Mouse (Mus musculus): ENCODE data around the gene Icam5. TPM values are rescaled to one million over a fixed set of nuclear protein-coding genes. Genes with fewer than 3 reads are reported as not detected.

Gene Icam5
- polyA plus RNA-seq, 1 experiment = 1.2 TPM

DNA sequence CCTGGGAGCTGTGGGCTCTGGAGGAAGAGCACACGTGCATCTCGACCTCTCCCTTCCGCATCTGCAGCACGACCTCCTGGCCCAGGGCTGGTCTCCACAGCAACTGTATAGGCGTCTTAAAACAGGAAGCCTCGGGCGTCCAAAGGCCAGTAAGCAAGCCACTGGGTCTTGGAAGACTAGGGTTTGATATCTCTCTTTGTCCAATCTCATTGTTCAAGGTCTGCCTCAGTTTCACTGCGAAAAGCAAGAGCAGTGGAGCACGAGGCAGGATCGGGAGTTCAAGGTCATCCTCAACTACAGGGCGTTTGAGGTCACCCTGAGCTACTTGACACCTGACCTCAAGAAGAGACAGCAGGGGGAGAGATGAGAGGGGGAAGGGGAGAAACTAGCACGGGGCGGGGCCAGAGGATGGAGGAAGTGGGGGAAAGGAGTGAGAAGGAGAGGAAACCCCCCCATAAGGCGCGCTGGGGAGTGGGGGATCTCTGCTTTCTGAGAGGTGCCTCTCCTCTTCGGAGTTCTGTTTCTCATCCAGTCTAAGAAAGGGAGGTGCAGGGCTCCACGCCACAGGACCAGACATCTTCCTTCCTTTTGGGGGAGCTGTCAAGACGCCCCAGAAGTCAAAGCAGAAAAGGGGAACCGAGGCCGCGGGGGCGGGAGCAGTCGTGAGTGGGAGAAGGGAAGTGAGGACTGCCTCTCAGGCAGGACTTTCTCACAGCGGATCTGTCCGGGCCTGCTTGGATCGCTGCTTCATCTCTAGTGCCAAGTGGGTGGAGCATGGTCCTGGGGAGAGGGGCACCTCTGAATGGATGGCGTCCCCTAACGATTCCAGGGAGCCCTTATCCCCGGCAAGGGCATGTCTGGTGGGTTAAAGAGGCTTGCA, 16.9 kb upstream of the Icam5 start:
- DNase-seq (ENCODE audit: low spot score) = no peak

- DNase-seq (ENCODE audit: low spot score) = no peak
Measured at GRCm38 (mm10) chr9:21015571-21016130, 16.2 kb upstream of the Icam5 start, which contains the start of gene Icam1. TSS of gene Icam1 (plus strand) at chr9:21015985.

- DNase-seq (ENCODE audit: low spot score) = no peak
Measured at GRCm38 (mm10) chr9:21016331-21017176, 15.3 kb upstream of the Icam5 start.

DNA sequence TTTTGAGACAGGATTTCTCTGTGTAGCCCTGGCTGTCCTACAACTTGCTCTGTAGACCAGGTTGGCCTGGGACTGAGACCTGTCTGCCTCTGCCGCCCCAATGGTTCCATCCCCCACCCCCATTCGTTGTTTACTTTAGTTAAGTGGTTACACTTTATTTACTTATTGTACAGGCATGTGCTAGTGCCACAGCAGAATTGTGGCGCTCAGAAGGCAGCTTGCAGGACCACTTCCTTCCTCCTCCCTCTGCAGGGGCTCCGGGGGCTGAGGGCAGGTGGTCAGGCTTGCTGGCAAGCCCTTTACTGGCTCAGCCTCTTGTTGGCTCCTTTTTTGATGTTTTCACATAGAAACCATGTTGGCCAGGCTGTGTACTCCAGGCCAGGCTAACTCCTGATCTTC, 14.7 kb upstream of the Icam5 start:
- DNase-seq (ENCODE audit: low spot score) = no peak

- DNase-seq (ENCODE audit: low spot score) = no peak
Measured at GRCm38 (mm10) chr9:21018600-21018999, 13.3 kb upstream of the Icam5 start.

- no peak for DNase-seq (ENCODE audit: low spot score)
Measured at GRCm38 (mm10) chr9:21021363-21021762, 10.5 kb upstream of the Icam5 start.

DNA sequence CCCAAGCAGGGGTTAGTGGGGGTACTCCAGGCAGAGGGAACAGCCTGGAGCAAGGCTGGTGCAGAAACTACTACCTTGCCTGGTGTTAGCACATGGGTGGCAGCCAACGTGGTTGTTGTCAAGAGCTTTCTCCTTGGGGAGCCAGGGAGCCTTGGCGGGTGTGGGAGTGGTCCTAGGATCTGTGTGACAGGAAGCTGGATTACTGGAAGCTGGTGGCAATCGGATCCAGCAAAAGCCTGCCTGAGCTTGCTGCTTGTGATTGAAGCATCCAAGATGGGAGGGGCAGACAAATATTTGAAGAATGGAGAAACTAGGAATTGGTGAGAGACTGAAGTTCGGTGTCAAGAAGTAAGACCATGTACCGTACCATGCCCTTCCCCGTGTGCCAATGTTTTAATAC, 9.6 kb upstream of the Icam5 start:
- no peak for DNase-seq (ENCODE audit: low spot score)

DNA sequence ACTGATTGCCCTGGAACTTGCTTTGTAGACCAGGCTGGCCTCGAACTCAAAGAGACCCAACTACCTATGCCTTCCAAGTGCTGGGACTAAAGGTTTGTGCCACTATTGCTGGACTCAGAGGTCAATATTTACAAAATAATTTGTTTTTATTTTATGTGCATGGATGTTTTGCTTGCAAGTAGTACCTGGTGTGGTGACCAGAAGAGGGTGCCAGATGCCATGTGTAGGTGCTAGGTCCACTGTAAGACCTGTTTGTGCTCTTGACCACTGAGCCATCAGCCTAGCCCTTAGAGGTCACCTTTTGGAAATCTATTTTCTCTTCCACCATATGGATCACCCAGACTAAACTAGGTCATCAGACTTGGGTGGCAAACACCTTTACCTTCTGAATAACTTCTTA, 9.1 kb upstream of the Icam5 start:
- no peak for DNase-seq (ENCODE audit: low spot score)

DNA sequence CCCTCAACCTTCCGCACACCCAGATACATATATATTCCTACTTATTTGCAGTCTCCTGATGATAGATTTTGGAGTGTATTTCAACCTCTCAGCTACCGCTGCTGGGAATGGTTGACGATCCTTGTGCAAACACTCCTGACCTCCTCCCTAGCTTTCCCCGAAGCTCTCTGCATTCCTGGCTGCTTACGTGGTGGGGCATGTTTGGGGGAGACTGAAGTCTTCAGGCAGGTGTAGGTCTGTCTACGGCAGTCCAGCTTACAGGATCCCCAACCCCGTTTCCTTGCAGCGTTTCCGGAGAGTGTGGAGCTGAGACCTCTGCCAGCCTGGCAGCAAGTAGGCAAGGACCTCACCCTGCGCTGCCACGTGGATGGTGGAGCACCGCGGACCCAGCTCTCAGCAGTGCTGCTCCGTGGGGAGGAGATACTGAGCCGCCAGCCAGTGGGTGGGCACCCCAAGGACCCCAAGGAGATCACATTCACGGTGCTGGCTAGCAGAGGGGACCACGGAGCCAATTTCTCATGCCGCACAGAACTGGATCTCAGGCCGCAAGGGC, 6.5 kb upstream of the Icam5 start:
- no peak for DNase-seq (ENCODE audit: low spot score)

- DNase-seq (ENCODE audit: low spot score) = no peak
Measured at GRCm38 (mm10) chr9:21026849-21027248, 5.0 kb upstream of the Icam5 start.

- DNase-seq (ENCODE audit: low spot score) = no peak
Measured at GRCm38 (mm10) chr9:21027774-21028290, 4.0 kb upstream of the Icam5 start.

- DNase-seq (ENCODE audit: low spot score) = no peak
Measured at GRCm38 (mm10) chr9:21028560-21029110, 3.2 kb upstream of the Icam5 start.

DNA sequence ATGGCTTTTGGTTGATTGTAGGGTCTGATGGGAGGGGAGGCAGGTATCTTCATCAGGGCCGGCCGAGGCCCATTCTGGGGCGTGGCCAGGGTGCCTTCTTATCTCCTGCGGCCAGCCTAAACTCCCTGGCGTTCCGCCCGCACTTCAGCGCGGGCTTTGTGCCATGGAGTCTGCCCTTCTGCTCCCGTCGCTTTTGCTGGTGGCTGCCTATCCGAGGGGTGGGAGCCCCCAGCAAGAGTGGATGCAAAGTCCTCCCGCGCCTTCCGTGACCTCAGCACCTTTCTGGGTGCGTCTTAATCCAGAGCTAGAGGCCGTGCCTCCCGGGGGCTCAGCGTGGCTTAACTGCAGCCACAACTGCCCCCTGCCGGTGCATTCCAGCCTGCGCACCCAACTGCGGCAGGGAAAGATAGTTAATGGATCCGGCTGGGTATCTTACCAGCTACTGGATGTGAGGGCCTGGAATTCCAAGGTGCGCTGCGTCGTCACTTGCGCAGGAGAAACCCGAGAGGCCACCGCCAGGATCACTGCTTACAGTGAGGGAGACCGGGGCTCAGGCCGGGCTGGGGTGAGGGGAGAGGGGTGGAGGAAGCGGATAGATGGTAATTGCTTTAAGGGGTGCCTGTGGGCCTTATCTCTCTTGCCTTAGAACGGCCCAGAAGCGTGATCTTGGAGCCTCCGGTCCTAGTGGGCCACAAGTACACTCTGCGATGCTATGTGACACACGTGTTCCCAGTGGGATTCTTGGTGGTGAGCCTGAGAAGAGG, 2.4 kb upstream of the Icam5 start, which contains the start of gene Icam4:
Gene Icam4 (plus strand): TSS at position 83 of the 764 bp plus-strand sequence.
- no peak for DNase-seq (ENCODE audit: low spot score)

- DNase-seq (ENCODE audit: low spot score) = no peak
Measured at GRCm38 (mm10) chr9:21030055-21030600, 1.7 kb upstream of the Icam5 start.

DNA sequence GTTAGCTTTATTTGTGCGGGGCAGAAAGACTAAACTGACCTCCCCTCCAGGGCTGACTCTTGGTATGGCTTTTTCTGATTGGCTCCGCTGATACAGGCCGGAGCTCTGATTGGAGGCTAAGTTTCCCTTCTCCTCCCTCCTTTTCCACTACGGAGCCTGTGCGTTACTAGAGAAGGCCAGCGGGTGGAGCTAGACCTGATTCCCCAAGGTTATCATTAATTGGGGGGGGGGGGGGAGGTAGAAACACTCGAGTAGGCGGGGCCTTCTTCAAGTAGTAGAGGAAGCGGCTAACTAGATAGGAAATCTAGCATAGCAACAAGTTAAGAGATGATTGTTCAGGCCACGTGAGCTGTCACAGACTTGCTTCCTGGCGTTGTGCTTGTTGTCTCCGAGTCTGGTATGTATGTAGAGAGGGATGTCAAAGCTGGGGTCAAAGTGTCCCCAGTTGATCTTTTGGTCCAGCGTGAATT, 1.1 kb upstream of the Icam5 start:
- no peak for DNase-seq (ENCODE audit: low spot score)

DNA sequence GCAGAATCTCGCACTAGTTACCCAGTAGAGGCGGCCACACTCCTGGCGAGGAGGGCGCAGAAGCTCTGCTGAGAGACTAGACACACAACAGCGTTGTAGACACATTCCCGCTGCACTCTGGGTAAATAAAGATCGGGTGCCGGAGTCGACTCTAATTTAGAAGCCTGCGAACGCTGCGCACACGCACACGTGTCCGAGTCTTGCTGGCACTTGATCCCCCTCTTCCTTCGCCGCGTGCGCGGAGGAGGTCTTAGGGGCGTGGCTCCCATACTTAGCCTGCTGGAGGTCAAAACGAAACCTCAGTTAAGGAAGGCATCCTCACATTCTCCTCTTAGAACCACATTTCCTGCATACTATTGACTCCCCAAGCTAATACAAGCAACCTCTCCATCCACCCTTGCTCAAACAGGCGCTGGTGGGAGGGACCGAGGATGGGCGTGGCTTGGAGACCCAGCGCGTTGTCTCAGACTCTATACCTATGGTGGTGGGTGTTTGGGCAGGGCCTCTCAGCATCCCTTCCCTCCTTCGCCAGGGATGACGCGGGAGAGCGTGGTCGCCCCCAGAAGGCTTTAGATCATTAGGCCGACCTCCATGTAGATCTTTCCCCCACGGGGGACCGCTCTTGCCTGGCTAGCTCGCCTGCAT, 500 bp upstream of the Icam5 start:
- DNase-seq (ENCODE audit: low spot score) = no peak

DNA sequence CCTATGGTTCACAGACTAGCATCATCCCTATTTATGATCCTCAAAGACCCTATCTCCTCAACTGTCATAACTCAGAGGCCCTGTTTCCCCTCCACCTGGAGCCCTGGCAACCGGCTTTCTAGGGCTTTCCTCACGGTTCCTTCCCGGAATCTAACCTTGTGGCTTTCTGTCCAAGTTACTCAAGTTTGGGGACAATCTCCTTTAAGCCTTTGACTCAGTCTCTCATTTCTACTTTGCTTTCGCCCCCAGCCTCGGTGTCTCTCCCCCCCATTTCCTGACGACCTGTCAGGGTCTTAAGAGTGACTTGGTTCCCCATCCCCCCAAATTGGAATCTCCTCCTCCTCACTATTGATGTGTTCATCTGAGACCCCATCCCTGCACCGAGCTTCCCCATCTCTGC, 618 bp downstream of the Icam5 start:
- no peak for DNase-seq (ENCODE audit: low spot score)

- no peak for DNase-seq (ENCODE audit: low spot score)
Measured at GRCm38 (mm10) chr9:21033136-21033535, 1.3 kb downstream of the Icam5 start.

DNA sequence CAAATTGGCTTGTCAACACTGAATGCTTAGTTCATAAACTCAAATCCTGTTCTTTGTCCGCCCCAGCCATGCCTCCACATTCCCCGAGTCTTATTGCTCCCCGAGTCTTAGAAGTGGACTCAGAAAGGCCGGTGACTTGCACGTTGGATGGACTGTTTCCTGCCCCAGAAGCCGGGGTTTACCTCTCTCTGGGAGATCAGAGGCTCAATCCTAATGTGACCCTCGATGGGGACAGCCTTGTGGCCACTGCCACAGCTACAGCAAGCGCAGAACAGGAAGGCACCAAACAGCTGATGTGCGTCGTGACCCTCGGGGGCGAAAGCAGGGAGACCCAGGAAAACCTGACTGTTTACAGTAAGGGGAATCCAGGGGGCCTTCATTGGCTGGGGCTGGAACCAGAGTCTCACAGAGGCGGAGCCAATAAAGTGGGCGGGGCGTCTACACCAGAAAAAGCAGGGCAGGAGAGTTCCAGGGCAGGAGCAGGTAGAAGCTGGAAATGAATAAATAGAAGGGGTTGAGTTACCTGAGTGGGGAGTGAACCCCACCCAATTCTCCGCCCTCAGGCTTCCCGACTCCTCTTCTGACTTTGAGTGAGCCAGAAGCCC, 2.7 kb downstream of the Icam5 start:
- no peak for DNase-seq (ENCODE audit: low spot score)
